Mouse (Mus musculus) megakaryocyte, embryonic 14.5 days (primary cell): ENCODE measurements at regions not wholly inside any gene's neighbourhood (a gene's known extent, or its start where the extent isn't known, plus 50 kb on each side); places are given as distances from the start of the nearest gene placed in this dataset.

Experiments
- FLI1 ChIP-seq: IDR thresholded peaks from 2 replicates; pipeline ENCODE4 v1.6.1; 2012; ENCODE audit warnings: low read length, inconsistent platforms, mixed read lengths
- GATA1 ChIP-seq: IDR thresholded peaks from 3 replicates; pipeline ENCODE4 v1.6.1; 2012; ENCODE audit warnings: mixed read lengths, low read length, inconsistent platforms, borderline replicate concordance

- TF ChIP-seq GATA1 (no peak), FLI1 (no peak)
These were observed 92.0 kb upstream of the Lnx1 start for GRCm38 (mm10) chr5:74794726-74795125.
